Mouse (Mus musculus) ES-Bruce4 (cell line): ENCODE results near the gene Lipc.

ENCODE experiments used
- CTCF ChIP-seq: IDR thresholded peaks from one replicate; pipeline ENCODE4 v1.8.1; 2011; ENCODE audit warnings: low read depth, low read length
- POLR2A ChIP-seq: IDR thresholded peaks from one replicate; pipeline ENCODE4 v1.8.1; 2011; ENCODE audit warnings: low read length; ENCODE audit not compliant: insufficient read depth

GRCm38 (mm10) chr9:70925225-70925624 lies 26.8 kb downstream of the Lipc start:
- TF ChIP-seq CTCF (no peak), POLR2A (no peak)
